Mouse (Mus musculus): ENCODE data around the gene Thy1.

DNA sequence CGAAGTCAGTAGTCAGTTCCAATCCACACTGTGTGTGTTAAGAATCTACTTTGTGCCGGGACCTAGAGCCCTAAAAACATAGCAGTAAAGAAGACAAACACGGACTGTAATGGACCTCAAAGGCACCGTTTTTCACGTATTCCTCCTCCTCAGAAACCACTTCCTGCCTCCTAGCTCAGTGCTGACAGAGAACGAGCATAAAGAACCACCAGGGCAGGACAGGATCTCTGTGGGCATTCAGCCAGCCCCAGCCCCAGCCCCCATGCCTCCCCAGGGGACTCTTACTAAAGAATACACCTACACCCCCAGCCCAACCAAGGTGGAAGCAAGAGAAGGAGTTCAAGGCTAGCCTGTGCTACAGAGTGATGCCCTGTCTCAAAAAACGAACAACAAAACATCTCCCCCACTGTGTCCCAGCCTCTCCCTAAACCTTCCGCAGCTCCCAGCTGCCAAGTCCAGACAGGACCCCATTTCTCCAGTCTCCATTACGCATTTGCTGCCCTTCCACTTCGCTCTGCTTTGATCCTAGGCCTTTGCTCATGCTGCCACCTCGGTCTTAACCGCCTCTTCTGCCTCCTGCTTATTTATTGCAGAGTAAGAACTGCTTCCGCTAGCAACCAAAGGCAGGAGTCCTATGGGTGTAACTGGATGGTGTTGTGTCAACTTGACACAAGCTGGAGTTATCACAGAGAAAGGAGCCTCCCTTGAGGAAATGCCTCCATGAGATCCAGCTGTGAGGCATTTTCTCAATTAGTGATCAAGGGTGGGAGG, 9.0 kb upstream of the Thy1 start:
- TF ChIP-seq CTCF (IDR thresholded peaks at IDR 0.05; ENCODE audit: low read depth) (no peak), EP300 (IDR thresholded peaks at IDR 0.05; ENCODE audit: low read depth) (no peak)
